Mouse (Mus musculus): ENCODE results near the gene Aak1.

Aak1 gene

GRCm38 (mm10) chr6:86848915-86849644, at the start of gene Aak1:
TSS of gene Aak1 (plus strand) at chr6:86849517.
- DNase-seq (ENCODE audit: low spot score in 2 of 2), result peak; percentile 94 to 95

DNA sequence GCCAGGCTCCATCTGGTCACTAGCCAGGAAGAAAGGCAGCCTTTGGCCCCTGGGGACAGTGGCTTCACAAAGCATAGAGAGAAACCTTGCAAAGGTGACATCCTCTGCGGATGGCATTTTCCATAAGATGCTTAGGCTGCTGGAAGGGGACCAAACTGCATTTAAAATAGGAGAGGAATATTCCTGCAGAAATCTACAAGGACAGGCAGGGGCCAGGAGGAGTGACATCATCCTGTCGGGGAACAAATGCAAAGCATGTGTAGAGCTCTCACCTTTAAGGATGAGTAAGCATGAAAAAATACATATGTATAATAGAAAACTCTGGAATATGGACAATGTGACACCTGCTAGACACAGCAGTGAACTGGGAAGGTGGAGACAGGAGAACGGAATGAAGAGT, 48.9 kb upstream of the Aak1 start:
- DNase-seq (ENCODE audit: low spot score in 2 of 2), result no peak

- DNase-seq (ENCODE audit: low spot score in 2 of 2), result no peak
Measured at GRCm38 (mm10) chr6:86801431-86801830, 47.9 kb upstream of the Aak1 start.

DNA sequence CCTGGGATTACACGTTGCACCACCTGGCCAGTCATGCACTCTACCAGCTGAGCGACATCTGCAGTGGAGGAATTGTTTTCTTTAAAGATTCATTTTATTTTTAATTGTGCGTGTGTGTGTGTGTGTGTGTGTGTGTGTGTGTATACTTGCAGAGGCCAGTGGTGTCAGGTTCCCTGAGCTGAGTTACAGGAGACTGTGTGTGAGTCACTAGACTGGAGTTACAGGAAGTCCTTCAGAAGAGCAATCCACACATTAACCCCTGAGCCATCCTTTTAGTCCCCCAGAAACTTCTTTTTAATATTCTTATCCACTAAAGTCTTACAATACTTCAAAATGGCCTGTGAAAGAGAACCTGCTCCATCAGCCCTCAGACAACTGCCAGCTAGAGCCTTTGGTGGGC, 44.7 kb upstream of the Aak1 start:
- DNase-seq (ENCODE audit: low spot score in 2 of 2), result no peak

DNA sequence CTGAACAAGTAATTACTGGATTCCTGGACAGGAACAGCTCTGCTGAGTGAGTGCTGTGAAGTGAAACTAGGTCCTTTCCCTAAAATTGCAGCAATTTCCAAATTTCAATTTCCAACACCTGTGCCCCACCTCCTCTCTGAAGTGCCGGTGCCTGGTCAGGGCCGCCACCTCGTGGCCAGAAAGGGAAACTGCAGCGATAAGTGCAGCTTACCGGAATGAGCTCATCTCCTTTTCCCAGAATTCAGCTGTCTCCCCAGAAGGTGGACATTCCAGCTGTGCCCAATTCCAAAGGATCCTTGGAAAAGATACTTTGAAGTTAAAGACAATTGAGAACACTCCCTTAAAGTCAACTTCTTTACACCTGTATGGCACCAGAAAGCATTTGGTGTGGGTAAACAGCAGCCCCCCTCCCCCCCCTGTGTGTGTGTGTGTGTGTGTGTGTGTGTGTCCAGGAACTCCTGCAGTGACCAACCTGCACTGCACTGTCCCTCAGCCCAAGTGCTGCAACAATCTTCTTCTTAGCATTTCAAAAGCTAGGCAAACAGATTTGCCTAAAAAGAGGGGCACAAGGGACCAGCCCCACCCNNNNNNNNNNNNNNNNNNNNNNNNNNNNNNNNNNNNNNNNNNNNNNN, 42.7 kb upstream of the Aak1 start:
- DNase-seq (ENCODE audit: low spot score in 2 of 2), result peak; percentile 84 to 87

GRCm38 (mm10) chr6:86812919-86813318, 36.4 kb upstream of the Aak1 start:
- DNase-seq (ENCODE audit: low spot score in 2 of 2), result no peak

DNA sequence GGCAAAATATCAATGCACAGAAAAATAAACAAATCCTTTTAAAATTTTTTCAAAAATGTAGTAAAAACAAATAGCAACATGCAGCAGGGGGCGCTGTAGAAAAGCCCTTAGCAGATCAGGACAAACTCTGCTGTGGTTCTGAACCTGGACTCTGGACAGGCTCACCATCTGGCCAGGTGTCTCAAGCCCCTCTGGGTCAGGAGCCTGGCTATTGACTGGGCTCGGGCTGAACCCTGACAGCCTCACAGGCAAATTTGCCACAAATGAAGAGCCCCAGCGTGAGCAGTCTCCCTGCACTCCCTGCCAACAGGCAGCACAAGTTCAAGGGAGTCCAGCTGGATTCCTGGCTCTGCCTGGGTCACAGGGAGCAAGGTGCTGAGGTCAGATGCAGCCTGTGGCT, 36.0 kb upstream of the Aak1 start:
- DNase-seq (ENCODE audit: low spot score in 2 of 2), result peak in 1 of 2 experiments; percentile 62

DNA sequence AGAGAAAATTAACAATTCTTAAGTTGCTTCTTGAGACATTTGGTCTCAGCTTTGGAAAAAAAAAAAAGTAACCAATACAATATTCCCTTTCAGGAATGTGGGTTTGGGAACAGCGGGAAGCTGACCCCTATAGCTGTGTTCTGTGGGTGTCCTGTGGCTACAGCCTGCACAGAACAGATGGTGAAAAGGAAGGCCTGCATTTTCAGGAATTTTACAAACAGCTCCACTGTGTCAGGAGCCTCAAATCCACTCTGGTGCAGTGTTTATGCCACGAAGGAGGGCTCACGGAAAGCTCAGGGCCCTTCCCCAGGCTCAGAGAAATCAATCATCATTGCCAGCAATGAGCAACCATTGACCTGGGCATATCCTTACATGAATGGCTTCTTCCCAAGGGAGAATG, 34.4 kb upstream of the Aak1 start:
- no peak for DNase-seq (ENCODE audit: low spot score in 2 of 2)

DNA sequence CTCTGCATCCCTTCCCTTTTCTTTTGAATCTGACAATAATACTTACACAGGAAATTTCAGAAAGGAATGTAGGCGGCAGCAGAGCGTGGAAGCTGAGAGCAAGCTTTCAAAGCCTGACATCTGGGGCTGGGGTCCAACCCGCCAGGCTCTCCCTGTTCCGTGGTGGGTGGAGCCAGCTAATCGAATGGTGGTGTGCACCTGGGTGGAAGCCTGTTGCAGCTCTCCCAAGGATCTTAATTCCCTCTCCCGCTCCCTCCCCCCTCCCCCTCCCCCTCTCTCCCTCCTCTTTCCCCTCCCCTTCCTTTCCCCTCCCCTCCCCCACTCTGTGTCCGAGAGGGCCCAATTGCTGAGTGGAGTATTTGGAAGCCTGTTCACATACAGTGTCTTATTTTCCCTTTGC, 33.9 kb upstream of the Aak1 start:
- DNase-seq (ENCODE audit: low spot score in 2 of 2), result peak in 1 of 2 experiments; percentile 50

DNA sequence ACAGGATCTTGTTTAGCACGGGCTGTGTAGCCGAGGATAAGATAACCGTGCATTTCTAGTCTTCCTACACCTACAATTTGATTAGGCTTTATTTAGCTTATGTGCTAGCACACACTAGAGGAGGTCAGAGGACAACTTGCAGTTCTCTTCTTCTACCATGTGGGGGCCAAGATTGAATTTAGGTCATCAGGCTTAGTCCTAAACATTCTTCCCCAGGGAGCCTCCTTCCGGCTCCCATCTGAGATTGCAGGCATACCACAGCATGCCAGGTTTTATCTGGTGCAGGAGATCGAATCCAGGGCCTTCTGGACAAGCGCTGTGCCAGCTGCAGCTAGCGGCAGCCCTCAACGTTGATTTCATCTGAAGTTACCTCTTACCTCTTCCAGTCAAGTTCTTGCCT, 32.7 kb upstream of the Aak1 start:
- DNase-seq (ENCODE audit: low spot score in 2 of 2), result no peak

- no peak for DNase-seq (ENCODE audit: low spot score in 2 of 2)
Measured at GRCm38 (mm10) chr6:86818914-86819313, 30.4 kb upstream of the Aak1 start.

- DNase-seq (ENCODE audit: low spot score in 2 of 2), result no peak
Measured at GRCm38 (mm10) chr6:86819926-86820325, 29.4 kb upstream of the Aak1 start.

- DNase-seq (ENCODE audit: low spot score in 2 of 2), result no peak
Measured at GRCm38 (mm10) chr6:86820690-86821089, 28.6 kb upstream of the Aak1 start.

- peak; percentile 74 to 82 for DNase-seq (ENCODE audit: low spot score in 2 of 2)
Measured at GRCm38 (mm10) chr6:86822285-86823050, 26.8 kb upstream of the Aak1 start.

DNA sequence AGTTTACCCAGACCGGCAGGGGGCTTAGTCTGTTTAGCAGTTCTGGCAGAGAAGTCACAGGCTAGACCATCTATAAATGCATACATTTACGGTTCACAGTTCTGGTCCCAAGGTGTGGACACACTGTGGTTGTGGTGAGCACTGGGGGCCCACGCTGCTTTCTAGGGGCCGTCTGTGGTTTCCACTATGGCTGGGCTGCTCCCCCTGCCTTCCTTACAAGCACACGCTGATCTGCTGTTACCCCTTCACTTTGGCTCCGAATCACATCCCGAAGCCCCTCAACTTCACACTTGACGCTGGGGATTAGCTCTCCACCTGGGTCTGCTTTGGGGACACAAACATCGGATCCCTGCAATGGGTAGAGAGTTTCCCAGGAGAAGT, 26.3 kb upstream of the Aak1 start:
- DNase-seq (ENCODE audit: low spot score in 2 of 2), result no peak

- DNase-seq (ENCODE audit: low spot score in 2 of 2), result peak; percentile 62 to 63
Measured at GRCm38 (mm10) chr6:86823824-86824223, 25.5 kb upstream of the Aak1 start.

- DNase-seq (ENCODE audit: low spot score in 2 of 2), result no peak
Measured at GRCm38 (mm10) chr6:86824401-86824800, 24.9 kb upstream of the Aak1 start.

GRCm38 (mm10) chr6:86827432-86827831, 21.9 kb upstream of the Aak1 start:
- DNase-seq (ENCODE audit: low spot score in 2 of 2), result no peak

DNA sequence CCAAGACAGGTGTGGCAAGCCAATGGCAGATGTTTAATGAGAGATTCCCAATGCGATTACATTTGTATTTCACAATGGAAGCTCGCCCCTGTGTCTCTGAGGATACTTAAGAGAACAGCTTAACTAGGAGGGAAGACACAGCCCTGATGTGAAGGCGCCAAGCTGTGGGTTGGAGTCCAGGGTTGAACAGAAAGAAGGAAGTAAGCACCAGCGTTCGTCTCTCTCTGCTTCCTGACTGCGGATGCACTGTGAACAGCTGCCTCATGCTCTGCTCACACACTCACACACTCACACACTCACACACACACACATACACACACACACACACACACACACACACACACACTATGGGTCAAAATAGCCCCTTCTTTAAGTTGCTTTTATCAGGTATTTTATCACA, 19.5 kb upstream of the Aak1 start:
- no peak for DNase-seq (ENCODE audit: low spot score in 2 of 2)

GRCm38 (mm10) chr6:86830738-86831500, 18.4 kb upstream of the Aak1 start:
- DNase-seq (ENCODE audit: low spot score in 2 of 2), result no peak

- no peak for DNase-seq (ENCODE audit: low spot score in 2 of 2)
Measured at GRCm38 (mm10) chr6:86832802-86833502, 16.4 kb upstream of the Aak1 start.
